Mouse (Mus musculus) embryonic facial prominence, embryonic 13.5 days (tissue): ENCODE results near the gene Cc2d1b. TPM values are rescaled to one million over a fixed set of nuclear protein-coding genes. Genes with fewer than 3 reads are reported as not detected.

ENCODE experiments used
- ATAC-seq: fragments of 200-750 bp; cut with Nextera tagmentation; 2 replicates; pipeline ENCODE4 v1.8.0; 2017; ENCODE audit warnings: low read depth; ENCODE audit not compliant: insufficient number of reproducible peaks, insufficient read depth, low FRiP score, low TSS enrichment
- H3K27ac ChIP-seq: fragments of 300-500 bp; sonication (generic); 2 replicates; pipeline ENCODE4 v1.5.1; 2015; ENCODE audit warnings: moderate library complexity, mild to moderate bottlenecking, inconsistent platforms
- H3K27me3 ChIP-seq: fragments of 300-500 bp; sonication (generic); 2 replicates; pipeline ENCODE4 v1.6.1; 2015; ENCODE audit warnings: mild to moderate bottlenecking, inconsistent platforms
- H3K36me3 ChIP-seq: fragments of 300-500 bp; sonication (generic); 2 replicates; pipeline ENCODE4 v1.6.1; 2015; ENCODE audit warnings: mild to moderate bottlenecking, inconsistent platforms
- H3K4me1 ChIP-seq: fragments of 300-500 bp; sonication (generic); 2 replicates; pipeline ENCODE4 v1.6.1; 2015; ENCODE audit warnings: inconsistent platforms
- H3K4me2 ChIP-seq: fragments of 300-500 bp; sonication (generic); 2 replicates; pipeline ENCODE4 v1.6.1; 2015; ENCODE audit warnings: moderate library complexity, mild to moderate bottlenecking, inconsistent platforms
- H3K4me3 ChIP-seq: fragments of 300-500 bp; sonication (generic); 2 replicates; pipeline ENCODE4 v1.5.1; 2015; ENCODE audit warnings: mild to moderate bottlenecking, inconsistent platforms
- H3K9ac ChIP-seq: fragments of 300-500 bp; sonication (generic); 2 replicates; pipeline ENCODE4 v1.6.1; 2015; ENCODE audit warnings: mild to moderate bottlenecking, inconsistent platforms
- H3K9me3 ChIP-seq: fragments of 300-500 bp; sonication (generic); 2 replicates; pipeline ENCODE4 v1.6.1; 2016; ENCODE audit warnings: inconsistent platforms
- WGBS: fragments of 180-500 bp; shearing (Covaris S2); methylation state at CpG from one replicate; pipeline ENCODE4 v1.1.7; 2015; ENCODE audit warnings: mixed read lengths; 5-methylcytosine and 5-hydroxymethylcytosine counted together
- polyA plus RNA-seq: library from polyadenylated mRNA; unstranded; fragments of >200 nt; fragmentation: Nextera tagmentation; extraction: Ambion mirVana; gene quantifications from 2 replicates; pipeline ENCODE4 v1.2.1, GENCODE M21; 2015

Cc2d1b gene
- polyA plus RNA-seq, 1 experiment from 2014 or later: 34.5 TPM

GRCm38 (mm10) chr4:108619165-108619564 is 575 bp upstream of the Cc2d1b start:
- Histone ChIP-seq H3K9me3 (no peaks in the 10 kb centered on the region), H3K27me3 (no peaks in the 10 kb centered on the region), H3K9ac (peak overlapping the region; percentile 88), H3K4me2 (peak overlapping the region; percentile 76), H3K4me3 (peak overlapping the region; percentile 71), H3K36me3 (peaks cover 13% of the 10 kb centered on the region), H3K4me1 (peaks cover 16% of the 10 kb centered on the region), H3K27ac (peak overlapping the region; percentile 95)
- WGBS: under 1% methylated on average over 10 of the region's 10 CpGs
- peak; percentile 33 for ATAC-seq

- WGBS: 19% methylated on average over 8 of the region's 8 CpGs
- Histone ChIP-seq H3K4me1 (peaks cover 16% of the 10 kb centered on the region), H3K4me2 (peak overlapping the region; percentile 76), H3K36me3 (peaks cover 23% of the 10 kb centered on the region), H3K27me3 (no peaks in the 10 kb centered on the region), H3K9ac (peak overlapping the region; percentile 88), H3K9me3 (no peaks in the 10 kb centered on the region), H3K4me3 (peak overlapping the region; percentile 71), H3K27ac (peak overlapping the region; percentile 95)
- ATAC-seq: no peak
These were observed 796 bp downstream of the Cc2d1b start for GRCm38 (mm10) chr4:108620536-108620935.

- no peak overlapping the region for H3K9ac ChIP-seq
- H3K9me3 ChIP-seq: no peaks in the 10 kb centered on the region
- no peak overlapping the region for H3K4me2 ChIP-seq
- H3K36me3 ChIP-seq: peaks cover 33% of the 10 kb centered on the region
- H3K27ac ChIP-seq: no peak overlapping the region
- WGBS: 93% methylated on average over 6 of the region's 6 CpGs
- no peaks in the 10 kb centered on the region for H3K27me3 ChIP-seq
- no peak for ATAC-seq
- H3K4me3 ChIP-seq: no peak overlapping the region
- peaks cover 16% of the 10 kb centered on the region for H3K4me1 ChIP-seq
These were observed 1.8 kb downstream of the Cc2d1b start for GRCm38 (mm10) chr4:108621504-108621903.

DNA sequence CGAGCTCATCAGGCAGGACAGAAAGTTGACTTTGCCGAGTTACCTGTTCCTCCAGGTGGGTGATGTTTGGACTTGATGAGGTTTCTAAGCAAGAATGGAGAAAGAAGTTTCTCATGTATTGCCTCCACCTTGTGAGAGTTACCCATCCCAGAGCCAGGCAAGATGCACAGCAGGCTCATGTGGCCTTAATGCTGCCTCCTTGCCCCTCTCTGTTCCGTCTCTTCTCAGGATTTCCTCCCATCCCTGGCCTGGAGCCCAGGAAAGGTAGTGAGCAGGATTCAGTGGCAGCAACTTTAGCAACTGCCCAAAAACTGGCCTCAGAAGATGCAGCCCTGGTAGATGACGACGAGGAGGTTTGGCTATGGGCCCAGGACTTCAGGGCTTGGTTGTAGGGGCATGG is 7.3 kb downstream of the Cc2d1b start:
- Histone ChIP-seq H3K4me1 (no peaks in the 10 kb centered on the region), H3K9me3 (no peaks in the 10 kb centered on the region), H3K4me2 (no peak overlapping the region), H3K9ac (no peak overlapping the region), H3K27ac (no peak overlapping the region), H3K27me3 (no peaks in the 10 kb centered on the region), H3K4me3 (no peak overlapping the region), H3K36me3 (peaks cover 88% of the 10 kb centered on the region)
- ATAC-seq: no peak
- WGBS: 90% methylated on average over 5 of the region's 5 CpGs

DNA sequence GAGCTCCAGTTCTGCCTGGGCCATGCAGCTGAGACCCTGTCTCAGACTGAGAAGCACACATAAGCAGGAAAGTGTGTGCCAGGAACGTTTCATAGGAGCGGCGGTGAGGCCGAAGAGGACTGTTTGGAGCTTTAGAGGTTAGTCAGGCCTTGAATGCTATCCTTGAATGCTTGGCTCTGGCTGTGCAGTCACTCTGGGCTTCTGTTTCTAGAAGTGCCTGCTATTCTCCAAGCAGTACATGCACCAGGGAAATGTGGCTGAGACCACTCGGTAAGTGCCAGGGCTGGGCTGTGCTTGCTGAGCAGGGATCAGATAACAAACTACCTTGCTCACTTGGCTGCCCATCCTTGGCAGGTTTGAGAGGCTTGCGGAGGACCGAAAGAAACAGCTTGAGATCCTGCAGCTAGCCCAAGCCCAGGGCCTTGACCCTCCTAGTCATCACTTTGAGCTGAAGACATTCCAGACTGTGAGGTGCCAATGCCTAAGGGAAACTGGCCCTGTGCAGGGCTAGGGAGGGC is 9.7 kb downstream of the Cc2d1b start:
- no peak for ATAC-seq
- no peak overlapping the region for H3K4me2 ChIP-seq
- no peaks in the 10 kb centered on the region for H3K9me3 ChIP-seq
- H3K9ac ChIP-seq: no peak overlapping the region
- no peak overlapping the region for H3K27ac ChIP-seq
- H3K4me3 ChIP-seq: no peak overlapping the region
- H3K27me3 ChIP-seq: no peaks in the 10 kb centered on the region
- 90% methylated on average over 7 of the region's 7 CpGs for WGBS
- H3K36me3 ChIP-seq: peaks cover 97% of the 10 kb centered on the region
- no peaks in the 10 kb centered on the region for H3K4me1 ChIP-seq

GRCm38 (mm10) chr4:108630096-108630495 is 10.4 kb downstream of the Cc2d1b start:
- no peaks in the 10 kb centered on the region for H3K9me3 ChIP-seq
- H3K9ac ChIP-seq: no peak overlapping the region
- no peak overlapping the region for H3K4me3 ChIP-seq
- peaks cover 98% of the 10 kb centered on the region for H3K36me3 ChIP-seq
- WGBS: 95% methylated on average over 9 of the region's 9 CpGs
- H3K27me3 ChIP-seq: no peaks in the 10 kb centered on the region
- no peak overlapping the region for H3K27ac ChIP-seq
- no peaks in the 10 kb centered on the region for H3K4me1 ChIP-seq
- no peak overlapping the region for H3K4me2 ChIP-seq
- ATAC-seq: no peak

GRCm38 (mm10) chr4:108631616-108632015 is 11.9 kb downstream of the Cc2d1b start:
- WGBS: 92% methylated on average over 4 of the region's 4 CpGs
- Histone ChIP-seq H3K4me2 (no peak overlapping the region), H3K4me3 (no peak overlapping the region), H3K27me3 (no peaks in the 10 kb centered on the region), H3K9me3 (no peaks in the 10 kb centered on the region), H3K9ac (no peak overlapping the region), H3K36me3 (peaks cover 95% of the 10 kb centered on the region), H3K27ac (no peak overlapping the region), H3K4me1 (no peaks in the 10 kb centered on the region)
- no peak for ATAC-seq

DNA sequence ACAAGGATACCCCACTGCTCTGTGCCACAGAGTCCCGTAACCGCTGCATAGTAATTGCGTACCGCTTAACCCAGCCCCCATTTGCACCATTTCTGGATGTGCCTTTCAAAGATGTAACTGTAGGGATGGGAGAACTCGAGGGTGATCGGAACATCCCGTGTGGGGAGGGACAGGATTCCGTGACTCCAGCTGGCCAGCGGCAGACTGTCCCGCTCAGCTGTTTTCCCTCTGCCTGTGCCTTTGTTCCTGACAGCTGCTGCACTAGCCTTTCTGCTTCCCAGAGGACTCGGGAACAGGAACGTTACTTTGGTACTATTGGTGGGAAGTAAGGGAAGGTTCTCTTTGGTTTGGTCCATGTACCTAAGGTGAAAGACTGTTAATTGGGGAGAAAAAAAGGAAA is 14.0 kb downstream of the Cc2d1b start:
- no peak overlapping the region for H3K9ac ChIP-seq
- no peak overlapping the region for H3K4me3 ChIP-seq
- WGBS: 90% methylated on average over 12 of the region's 12 CpGs
- no peak overlapping the region for H3K4me2 ChIP-seq
- H3K27ac ChIP-seq: no peak overlapping the region
- no peaks in the 10 kb centered on the region for H3K27me3 ChIP-seq
- no peak for ATAC-seq
- no peaks in the 10 kb centered on the region for H3K4me1 ChIP-seq
- H3K9me3 ChIP-seq: no peaks in the 10 kb centered on the region
- peaks cover 92% of the 10 kb centered on the region for H3K36me3 ChIP-seq

DNA sequence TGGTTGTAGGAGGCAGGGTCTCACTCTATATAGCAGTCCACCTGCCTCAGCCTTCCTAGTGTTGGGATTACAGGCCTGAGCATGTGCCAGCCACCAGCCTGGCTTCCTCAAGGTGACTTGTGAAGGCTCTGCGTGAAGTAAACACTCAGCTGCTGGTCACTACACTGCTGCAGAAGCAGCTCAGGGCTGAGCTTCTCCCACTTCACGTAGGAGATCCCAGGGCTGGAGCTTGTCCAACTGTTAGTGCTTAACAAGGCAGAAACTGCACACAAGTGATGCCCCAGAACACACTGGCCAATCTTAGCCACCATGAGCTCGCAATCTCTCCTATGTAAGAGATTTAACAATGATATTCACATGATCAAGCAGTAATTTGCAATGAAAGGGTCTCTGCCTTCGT is 15.0 kb downstream of the Cc2d1b start:
- Histone ChIP-seq H3K9me3 (no peaks in the 10 kb centered on the region), H3K27me3 (no peaks in the 10 kb centered on the region), H3K9ac (no peak overlapping the region), H3K4me3 (no peak overlapping the region), H3K27ac (no peak overlapping the region), H3K36me3 (peaks cover 92% of the 10 kb centered on the region), H3K4me1 (no peaks in the 10 kb centered on the region), H3K4me2 (no peak overlapping the region)
- WGBS: 67% methylated on average over 4 of the region's 4 CpGs
- ATAC-seq: no peak

GRCm38 (mm10) chr4:108635101-108635500 is 15.4 kb downstream of the Cc2d1b start:
- Histone ChIP-seq H3K4me1 (no peaks in the 10 kb centered on the region), H3K27ac (no peak overlapping the region), H3K27me3 (no peaks in the 10 kb centered on the region), H3K9me3 (no peaks in the 10 kb centered on the region), H3K36me3 (peaks cover 91% of the 10 kb centered on the region), H3K9ac (no peak overlapping the region), H3K4me3 (no peak overlapping the region), H3K4me2 (no peak overlapping the region)
- no peak for ATAC-seq

DNA sequence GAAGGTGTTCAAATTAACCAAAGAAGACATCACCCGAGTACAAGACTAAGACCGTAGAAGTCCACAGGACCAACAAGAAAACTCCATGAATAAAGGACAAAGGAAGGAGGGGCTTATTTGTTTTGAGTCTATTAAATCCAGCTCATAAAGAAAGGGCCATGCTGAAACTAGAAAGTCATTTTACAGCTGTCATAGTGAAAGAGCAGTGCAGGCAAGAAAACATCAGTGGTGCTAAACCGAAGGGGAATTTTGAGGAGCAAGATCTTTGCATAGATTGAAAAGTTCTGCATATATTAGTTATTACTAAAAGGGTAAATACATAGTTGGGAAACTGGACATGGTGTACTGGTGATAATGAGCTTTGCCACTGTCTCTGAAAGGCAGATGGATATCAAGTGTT is 18.0 kb downstream of the Cc2d1b start:
- H3K36me3 ChIP-seq: peaks cover 91% of the 10 kb centered on the region
- H3K4me3 ChIP-seq: no peak overlapping the region
- WGBS: 88% methylated on average over 3 of the region's 3 CpGs
- H3K9me3 ChIP-seq: no peaks in the 10 kb centered on the region
- no peaks in the 10 kb centered on the region for H3K4me1 ChIP-seq
- H3K27me3 ChIP-seq: no peaks in the 10 kb centered on the region
- no peak overlapping the region for H3K4me2 ChIP-seq
- no peak overlapping the region for H3K27ac ChIP-seq
- H3K9ac ChIP-seq: no peak overlapping the region
- no peak for ATAC-seq

GRCm38 (mm10) chr4:108638752-108639151 is 19.0 kb downstream of the Cc2d1b start:
- H3K4me2 ChIP-seq: no peak overlapping the region
- H3K9ac ChIP-seq: no peak overlapping the region
- H3K4me3 ChIP-seq: no peak overlapping the region
- no peaks in the 10 kb centered on the region for H3K4me1 ChIP-seq
- ATAC-seq: no peak
- 87% methylated on average over 5 of the region's 5 CpGs for WGBS
- no peaks in the 10 kb centered on the region for H3K27me3 ChIP-seq
- H3K36me3 ChIP-seq: peaks cover 89% of the 10 kb centered on the region
- H3K27ac ChIP-seq: no peak overlapping the region
- no peaks in the 10 kb centered on the region for H3K9me3 ChIP-seq

DNA sequence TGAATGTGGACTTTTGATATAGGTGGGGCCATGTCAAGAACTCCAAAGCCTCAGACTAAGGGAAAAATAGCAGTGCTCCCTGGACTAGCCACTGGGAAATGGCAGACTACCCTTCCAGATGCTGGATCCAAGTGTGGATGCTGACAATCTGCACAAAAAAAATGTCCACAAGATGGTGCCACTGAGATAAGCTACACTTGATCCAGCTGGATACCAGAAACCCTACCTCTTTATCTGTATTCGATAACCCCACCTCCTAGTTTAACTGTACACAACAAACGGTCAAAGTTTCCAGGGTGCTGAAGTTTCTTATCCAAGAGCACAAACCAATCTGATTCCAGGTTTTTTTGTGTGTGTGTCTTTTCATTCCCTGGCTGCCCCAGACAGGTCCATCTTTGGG is 44.7 kb downstream of the Cc2d1b start:
- WGBS: 74% methylated on average over 2 of the region's 2 CpGs
- H3K27ac ChIP-seq: no peak overlapping the region
- no peak overlapping the region for H3K4me2 ChIP-seq
- no peak overlapping the region for H3K4me3 ChIP-seq
- no peaks in the 10 kb centered on the region for H3K4me1 ChIP-seq
- no peaks in the 10 kb centered on the region for H3K27me3 ChIP-seq
- ATAC-seq: no peak
- H3K36me3 ChIP-seq: peaks cover 27% of the 10 kb centered on the region
- no peaks in the 10 kb centered on the region for H3K9me3 ChIP-seq
- H3K9ac ChIP-seq: no peak overlapping the region
